Mouse (Mus musculus): Measurements from ENCODE around the gene Zfp385b.
"Not testable (repeated sequence)": the region's sequence is repeated elsewhere in the genome, so short reads cannot be mapped to it uniquely, and the experiment has no call there.

Gene Zfp385b

DNA sequence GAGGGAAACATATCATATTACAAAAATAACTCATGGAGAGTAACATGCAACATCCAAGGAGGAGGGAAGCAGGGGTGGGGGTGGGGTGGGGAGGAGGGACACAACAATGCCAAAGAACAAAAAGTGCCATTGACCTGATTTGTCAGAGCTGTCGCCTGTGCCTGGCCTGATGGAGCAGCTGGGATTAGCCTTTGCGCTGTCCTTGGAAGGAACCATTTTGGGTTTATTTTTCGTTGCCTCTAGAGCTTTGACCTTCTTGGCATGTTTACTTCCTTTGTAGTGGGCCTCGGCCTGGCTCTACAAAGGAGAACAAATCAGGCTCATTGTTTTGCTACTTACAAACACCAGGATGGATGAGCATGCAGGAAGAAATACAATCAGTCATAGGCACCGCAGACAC is 369.4 kb downstream of the Zfp385b start:
- not testable (repeated sequence) for DNase-seq

- DNase-seq: no peak
Measured at GRCm38 (mm10) chr2:77448951-77449480, 370.4 kb downstream of the Zfp385b start.

DNA sequence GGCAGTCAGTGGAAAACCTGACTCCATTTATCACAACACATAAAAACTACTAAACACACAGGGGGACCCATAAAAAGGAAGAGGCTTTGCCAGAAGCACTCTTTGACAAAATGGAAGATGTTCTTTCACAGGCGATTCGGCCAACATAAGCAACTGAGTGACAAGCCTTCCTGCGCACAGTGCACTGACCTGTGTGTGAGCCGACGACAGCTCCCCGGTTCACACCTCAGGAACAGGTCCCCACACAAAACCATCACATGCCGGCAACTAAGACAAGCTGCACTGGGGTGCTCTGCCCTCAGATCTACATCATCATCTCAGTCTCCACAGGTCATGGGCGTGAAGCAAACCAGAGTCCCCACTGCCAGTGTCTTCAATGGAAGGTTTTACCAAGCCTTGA is 375.2 kb downstream of the Zfp385b start:
- DNase-seq: no peak

- DNase-seq: no peak
Measured at GRCm38 (mm10) chr2:77440591-77440990, 378.8 kb downstream of the Zfp385b start.

GRCm38 (mm10) chr2:77436241-77436759 is 383.1 kb downstream of the Zfp385b start:
- no peak for DNase-seq

DNA sequence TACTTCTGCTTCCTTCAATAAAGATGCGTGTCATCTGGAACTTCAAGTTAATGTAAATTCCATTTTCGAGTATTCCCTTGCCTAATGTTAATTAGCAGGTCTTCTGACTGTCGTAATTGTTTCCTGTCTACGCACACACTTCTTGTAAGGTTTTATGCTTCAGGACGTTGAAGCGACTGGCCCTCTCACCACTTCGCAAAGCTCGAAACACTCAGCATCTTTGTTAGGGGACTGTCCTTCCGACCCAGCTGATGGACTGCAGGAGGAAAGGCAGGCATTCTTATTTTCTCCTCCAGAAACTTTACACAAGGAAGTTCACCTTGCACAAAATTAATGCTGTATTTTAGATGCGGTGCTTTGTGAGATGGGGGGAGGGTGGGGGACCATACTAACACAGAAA is 400.0 kb downstream of the Zfp385b start:
- no peak for DNase-seq

DNA sequence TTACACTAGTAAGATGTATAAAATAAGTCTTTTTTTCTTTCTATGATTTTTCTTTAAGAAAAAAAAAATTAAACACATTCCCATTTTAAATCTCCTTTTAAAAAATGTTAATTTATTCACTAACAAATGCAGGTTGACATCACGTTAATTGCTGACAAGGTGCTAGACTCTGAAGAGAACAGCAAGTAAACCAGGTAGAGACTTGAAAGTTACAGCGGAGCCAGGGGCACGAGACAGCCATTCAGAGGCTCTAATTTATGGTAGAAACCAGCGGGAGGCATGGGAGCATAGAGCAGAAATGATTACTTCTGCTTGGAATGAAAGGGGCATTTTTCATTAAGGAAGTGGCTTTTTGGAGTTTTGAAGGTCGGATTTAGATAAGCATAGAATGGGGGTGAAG is 401.4 kb downstream of the Zfp385b start:
- DNase-seq: no peak

DNA sequence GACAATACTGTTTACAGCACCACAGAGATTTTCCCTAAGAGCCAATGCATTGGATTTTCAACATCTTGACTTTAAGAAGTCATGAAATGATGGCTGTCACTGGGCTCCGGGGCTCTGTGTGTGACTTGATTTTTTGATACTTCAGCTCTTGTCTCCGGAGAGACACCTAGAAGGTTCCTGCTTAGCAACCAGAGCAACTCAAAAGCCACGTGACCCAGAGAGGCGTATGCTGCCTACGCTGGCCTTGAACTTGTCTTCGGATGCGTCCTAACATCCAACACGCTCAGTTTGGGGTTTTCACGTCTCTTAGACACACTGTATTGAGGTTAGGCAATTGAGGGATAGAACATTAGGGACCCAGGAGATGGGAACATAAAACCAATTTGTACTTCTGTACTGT is 407.3 kb downstream of the Zfp385b start:
- DNase-seq: no peak

DNA sequence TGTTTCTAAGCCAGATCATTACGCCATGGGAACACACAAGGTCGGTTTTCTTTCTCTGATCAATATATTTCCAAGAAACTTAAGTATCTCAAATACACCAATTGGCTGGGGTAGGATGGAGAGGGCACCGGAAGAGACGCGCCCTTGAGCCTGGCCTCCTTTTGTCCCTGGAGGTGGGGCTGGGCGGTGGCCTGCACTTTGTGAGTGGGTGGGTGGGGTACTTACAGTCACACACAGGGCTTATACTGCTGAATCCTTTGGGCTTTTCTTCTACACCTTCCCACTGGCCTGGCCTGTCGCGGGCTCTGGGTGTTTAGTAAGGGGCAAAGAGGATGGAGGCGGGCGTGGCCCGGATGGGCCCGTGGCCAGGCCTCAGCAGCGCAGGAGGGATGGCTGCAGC is 407.8 kb downstream of the Zfp385b start:
- no peak for DNase-seq

- no peak for DNase-seq
Measured at GRCm38 (mm10) chr2:77409521-77410135, 409.8 kb downstream of the Zfp385b start.

- no peak for DNase-seq
Measured at GRCm38 (mm10) chr2:77408972-77409371, 410.5 kb downstream of the Zfp385b start.

- no peak for DNase-seq
Measured at GRCm38 (mm10) chr2:77402329-77402728, 417.1 kb downstream of the Zfp385b start.

DNA sequence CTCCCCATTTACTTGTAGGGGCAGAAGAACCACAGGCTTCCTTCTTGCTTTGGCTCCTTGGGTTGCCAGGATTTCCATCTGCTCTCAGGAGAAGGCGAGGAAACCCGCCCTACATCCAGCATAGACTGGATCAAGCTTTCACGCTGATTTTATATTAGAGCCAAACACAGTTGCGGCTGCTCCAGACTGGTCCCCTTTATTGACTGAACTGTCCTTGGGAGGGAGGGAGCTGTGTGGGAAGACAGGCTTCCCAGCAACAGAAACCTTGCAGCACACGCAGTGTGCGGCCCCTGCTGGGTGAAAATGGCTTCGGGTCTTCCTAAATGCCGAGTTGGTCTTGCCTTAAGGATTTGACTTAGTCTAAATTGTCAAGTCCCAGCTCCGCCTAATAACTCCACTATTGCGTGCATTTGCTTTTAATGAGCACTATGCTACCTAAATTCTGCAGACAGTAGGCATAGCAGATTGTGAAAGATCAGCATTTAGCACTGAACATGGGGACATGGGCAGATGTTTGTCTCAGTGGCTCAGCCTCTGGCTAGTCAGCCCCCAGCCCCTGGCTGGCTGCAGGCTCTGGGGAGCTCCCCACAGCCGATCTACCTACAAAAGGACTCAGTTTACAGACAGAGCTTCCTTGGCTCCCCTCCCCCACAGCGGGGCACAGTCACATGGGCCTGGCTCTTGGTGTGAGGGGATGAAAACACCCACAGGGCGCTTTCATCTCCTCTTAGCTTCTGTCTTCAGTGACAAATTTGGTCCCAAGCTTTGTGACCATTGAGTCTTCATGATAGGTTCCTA is 417.8 kb downstream of the Zfp385b start:
- DNase-seq: peak; percentile 51

GRCm38 (mm10) chr2:77393881-77394280 is 425.6 kb downstream of the Zfp385b start:
- no peak for DNase-seq

DNA sequence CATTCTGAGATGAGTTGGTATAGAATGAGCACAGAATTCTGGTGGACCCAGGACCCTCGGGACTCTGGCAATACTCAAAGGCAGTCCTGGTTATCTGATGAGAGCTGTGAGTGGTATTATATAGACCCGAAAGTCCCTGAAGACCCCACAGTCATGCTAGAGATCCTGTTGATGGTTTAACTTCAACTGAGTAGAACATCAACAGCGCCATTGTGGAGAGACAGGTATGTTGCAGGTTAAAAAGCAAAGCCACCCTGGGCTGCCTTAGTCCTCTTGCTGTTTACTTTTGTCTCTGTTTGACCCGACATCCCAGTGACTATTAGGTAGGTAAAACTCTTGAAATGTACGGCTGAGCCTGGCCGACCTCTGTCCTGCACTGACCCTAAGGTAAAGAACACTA is 431.3 kb downstream of the Zfp385b start:
- no peak for DNase-seq

DNA sequence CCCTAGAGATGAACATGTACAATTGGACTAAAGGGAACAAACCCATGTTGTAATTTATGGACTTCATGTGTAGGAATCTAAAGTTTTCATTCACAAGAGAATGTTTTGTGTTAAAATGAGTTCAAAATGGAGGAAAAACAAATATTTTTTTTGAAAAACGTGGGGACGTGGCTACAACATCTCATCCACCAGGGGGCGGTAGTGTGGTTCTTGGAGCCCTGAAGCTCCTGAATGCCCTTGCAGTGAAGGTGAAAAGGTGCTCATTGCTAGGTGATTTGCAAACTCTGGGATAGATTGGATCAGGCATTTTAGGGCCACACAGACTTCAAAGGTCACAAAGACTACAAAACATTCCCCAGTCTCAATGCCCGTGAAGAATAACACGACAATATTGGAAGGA is 432.9 kb downstream of the Zfp385b start:
- peak; percentile 77 for DNase-seq

DNA sequence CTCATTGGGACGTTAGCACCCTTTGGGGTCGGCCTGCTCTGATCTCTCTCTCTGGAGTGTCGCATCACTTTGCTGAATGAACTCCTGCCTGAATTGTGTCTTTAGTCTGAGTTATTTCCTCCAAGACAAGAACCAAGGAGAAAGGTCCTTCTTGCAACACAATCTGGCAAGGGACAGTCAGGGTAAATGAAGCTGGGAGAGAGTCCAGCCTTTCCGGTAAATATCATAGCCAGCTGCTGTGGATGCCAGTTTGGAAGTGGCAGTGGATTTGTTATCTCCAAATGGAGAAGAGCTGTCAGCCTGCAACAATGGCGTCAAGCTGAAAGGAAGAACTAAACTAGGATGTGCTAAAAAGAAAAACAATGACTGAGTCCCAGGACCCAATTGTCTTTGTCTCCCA is 436.7 kb downstream of the Zfp385b start:
- no peak for DNase-seq

GRCm38 (mm10) chr2:77379907-77380306 is 439.5 kb downstream of the Zfp385b start:
- no peak for DNase-seq

DNA sequence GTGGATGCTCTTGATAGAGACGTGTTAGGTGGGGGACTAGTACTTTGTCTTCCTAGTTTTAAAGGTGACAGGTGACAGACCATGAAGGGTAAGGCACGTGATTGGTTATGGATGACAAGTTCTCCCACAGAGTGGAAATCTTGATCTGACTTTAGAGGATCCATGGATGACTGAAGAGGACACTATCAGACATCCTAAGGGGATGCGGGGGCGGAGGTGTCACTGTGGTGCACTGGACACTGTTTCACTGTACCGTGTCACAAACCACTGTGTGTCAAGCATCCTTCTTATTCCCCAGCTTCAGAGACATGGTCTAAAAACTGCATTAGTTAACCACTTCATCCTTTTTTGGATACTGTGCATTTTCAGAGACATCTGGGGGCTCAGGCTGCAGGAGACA is 440.1 kb downstream of the Zfp385b start:
- no peak for DNase-seq

DNA sequence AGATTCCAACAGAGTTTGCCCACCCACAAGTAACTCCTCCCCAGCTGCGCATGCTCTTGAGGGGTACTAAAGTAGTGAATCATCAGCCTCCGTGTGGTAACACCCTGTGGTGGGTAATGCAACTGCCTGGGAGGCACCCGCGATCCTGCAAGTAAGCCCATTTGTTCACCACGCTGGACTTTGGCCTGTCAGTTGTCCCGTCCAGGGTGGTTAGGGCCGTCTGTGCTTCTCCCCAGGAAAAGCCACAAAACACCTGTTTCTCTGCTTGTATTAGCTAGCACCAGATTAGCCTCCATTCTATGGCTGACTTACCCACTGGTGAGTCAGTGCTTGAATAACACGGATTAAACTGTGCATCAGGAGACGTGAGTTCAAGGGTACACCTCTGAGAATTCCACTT is 442.6 kb downstream of the Zfp385b start:
- no peak for DNase-seq

DNA sequence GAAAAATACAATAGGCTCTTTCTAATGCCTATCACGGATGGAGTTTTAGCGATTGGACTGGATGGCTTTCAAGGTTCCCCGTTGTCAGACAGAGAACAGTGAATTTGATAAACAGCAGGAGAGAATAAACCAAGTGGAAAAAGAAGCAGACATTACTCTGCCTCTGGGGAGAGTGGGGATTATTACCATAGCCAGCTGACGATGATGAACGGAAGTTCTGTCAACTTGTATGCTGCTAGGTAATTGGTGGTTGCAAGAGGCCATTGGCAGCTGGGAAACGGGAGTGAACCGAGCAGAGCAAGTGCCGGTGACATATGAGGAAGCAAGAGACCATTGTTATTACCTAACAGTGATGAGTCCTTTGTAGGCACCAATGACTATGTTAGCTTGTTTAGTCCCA is 444.3 kb downstream of the Zfp385b start:
- DNase-seq: no peak

DNA sequence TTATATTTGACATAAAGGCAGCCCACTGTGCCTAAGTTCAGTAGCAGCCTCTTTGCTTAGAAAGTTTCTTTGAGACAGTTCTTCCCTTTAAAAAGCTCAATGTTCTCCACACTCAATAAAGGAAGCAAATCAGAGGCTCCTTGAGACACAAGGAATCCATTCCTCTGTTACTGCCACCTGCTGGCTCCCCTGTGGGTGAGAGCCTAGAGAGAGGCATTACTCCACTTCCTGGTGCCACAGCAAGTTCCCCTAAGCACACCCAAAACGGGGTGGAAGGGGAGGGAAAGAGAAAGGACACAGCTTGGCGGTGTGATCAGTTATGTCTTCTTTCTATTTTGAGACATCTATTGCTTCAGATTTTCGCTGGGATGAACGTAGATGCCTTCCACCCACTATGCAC is 450.3 kb downstream of the Zfp385b start:
- DNase-seq: no peak

Data from cerebellum, adult 9-10 months (tissue).